Mouse (Mus musculus) ES-E14 (cell line): ENCODE results near the gene Tfap2e.

Source experiments
- CHD2 ChIP-seq: IDR thresholded peaks from 2 replicates; pipeline ENCODE4 v1.6.1; 2014; ENCODE audit warnings: mild to moderate bottlenecking, low read depth, low read length, inconsistent platforms
- HCFC1 ChIP-seq: IDR thresholded peaks from 2 replicates; pipeline ENCODE4 v1.6.1; 2012; ENCODE audit warnings: low read length, inconsistent platforms, borderline replicate concordance; ENCODE audit not compliant: insufficient read depth
- MAFK ChIP-seq: IDR thresholded peaks from 2 replicates; pipeline ENCODE4 v1.6.1; 2014; ENCODE audit warnings: mild to moderate bottlenecking, low read depth, low read length, inconsistent platforms; ENCODE audit not compliant: insufficient read depth
- ZC3H11A ChIP-seq: IDR thresholded peaks from 2 replicates; pipeline ENCODE4 v1.6.1; 2012; ENCODE audit warnings: low read depth, mild to moderate bottlenecking, inconsistent platforms, low read length, borderline replicate concordance

DNA sequence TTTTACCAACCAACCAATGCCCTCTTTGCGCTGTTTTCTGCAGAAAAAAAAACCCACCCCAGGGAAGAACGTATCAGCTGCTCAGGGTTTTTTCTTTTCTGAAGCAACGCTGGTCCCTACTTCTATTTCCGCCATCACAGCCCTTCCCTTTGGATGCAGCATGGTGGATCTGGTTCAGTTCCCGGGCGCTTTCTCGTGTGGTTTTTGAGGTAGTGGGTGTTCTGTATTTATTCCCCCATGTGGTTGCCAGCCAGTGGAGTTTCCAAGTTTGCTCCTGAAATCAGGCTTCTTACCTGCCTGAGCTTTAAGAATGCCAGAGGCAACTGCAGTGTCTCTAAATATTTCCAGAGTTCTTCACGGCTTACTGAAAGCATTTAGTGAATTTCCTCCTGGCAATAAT lies 46.5 kb upstream of the Tfap2e start:
- no peak for TF ChIP-seq MAFK
- no peak for TF ChIP-seq ZC3H11A
- TF ChIP-seq HCFC1, result no peak
- no peak for TF ChIP-seq CHD2
